Mouse (Mus musculus) olfactory bulb, adult 2 months (tissue): ENCODE data around the gene Nipal4.

Experiments
- CTCF ChIP-seq: fragments of 200-500 bp; IDR thresholded peaks from 2 replicates; pipeline ENCODE4 v1.5.1; 2012; ENCODE audit warnings: low read depth, mild to moderate bottlenecking, low read length, moderate library complexity; ENCODE audit not compliant: insufficient read depth
- POLR2A ChIP-seq: fragments of 200-500 bp; IDR thresholded peaks from 2 replicates; pipeline ENCODE4 v1.6.1; 2012; ENCODE audit warnings: mild to moderate bottlenecking, low read depth, low read length, moderate library complexity; ENCODE audit not compliant: insufficient read depth

GRCm38 (mm10) chr11:46102107-46102506 lies 64.2 kb downstream of the Nipal4 start:
- TF ChIP-seq CTCF (no peak), POLR2A (no peak)
